Mouse (Mus musculus) intestine, embryonic 14.5 days (tissue): Measurements from ENCODE around the gene Ercc4. TPM values are rescaled to one million over a fixed set of nuclear protein-coding genes. Genes with fewer than 3 reads are reported as not detected.
"Not testable (repeated sequence)": the region's sequence is repeated elsewhere in the genome, so short reads cannot be mapped to it uniquely, and the experiment has no call there.

Source experiments
- ATAC-seq: fragments of 200-750 bp; cut with Nextera tagmentation; replicated peaks from 2 replicates; pipeline ENCODE4 v1.8.0; 2017; ENCODE audit warnings: low read depth, moderate number of reproducible peaks, moderate TSS enrichment, moderate library complexity; ENCODE audit not compliant: low FRiP score, low TSS enrichment
- DNase-seq: peaks from one replicate; pipeline ENCODE4 v3.0.0-alpha.2; 2018; ENCODE audit warnings: low spot score
- H3K27ac ChIP-seq: fragments of 300-500 bp; sonication (generic); 2 replicates; pipeline ENCODE4 v1.5.1; 2014; ENCODE audit warnings: low read depth, mild to moderate bottlenecking, control low read depth
- H3K27me3 ChIP-seq: fragments of 300-500 bp; sonication (generic); replicated peaks from 2 replicates; pipeline ENCODE4 v1.6.1; 2014; ENCODE audit warnings: low read length, control low read depth; ENCODE audit not compliant: control insufficient read depth, insufficient read depth
- H3K36me3 ChIP-seq: fragments of 300-500 bp; sonication (generic); 2 replicates; pipeline ENCODE4 v1.6.1; 2014; ENCODE audit warnings: low read length, control low read depth; ENCODE audit not compliant: control insufficient read depth, insufficient read depth
- H3K4me1 ChIP-seq: fragments of 300-500 bp; sonication (generic); replicated peaks from 2 replicates; pipeline ENCODE4 v1.6.1; 2014; ENCODE audit warnings: low read length, control low read depth, mixed read lengths; ENCODE audit not compliant: control insufficient read depth, insufficient read depth
- H3K4me2 ChIP-seq: fragments of 300-500 bp; sonication (generic); 2 replicates; pipeline ENCODE4 v1.6.1; 2014; ENCODE audit warnings: low read length
- H3K4me3 ChIP-seq: fragments of 300-500 bp; sonication (generic); 2 replicates; pipeline ENCODE4 v1.5.1; 2014; ENCODE audit warnings: low read depth, low read length, control low read depth, mixed read lengths
- H3K9ac ChIP-seq: fragments of 300-500 bp; sonication (generic); 2 replicates; pipeline ENCODE4 v1.6.1; 2014; ENCODE audit warnings: mild to moderate bottlenecking, low read length
- H3K9me3 ChIP-seq: fragments of 300-500 bp; sonication (generic); 2 replicates; pipeline ENCODE4 v1.6.1; 2016; ENCODE audit warnings: low read length, control low read depth; ENCODE audit not compliant: control insufficient read depth
- WGBS: fragments of 180-500 bp; shearing (Covaris S2); extraction: QIAGEN DNeasy Blood & Tissue Kit; methylation state at CpG from one replicate; pipeline ENCODE4 v1.1.7; 2014; 5-methylcytosine and 5-hydroxymethylcytosine counted together
- polyA plus RNA-seq: library from polyadenylated mRNA; unstranded; fragments of >200 nt; fragmentation: Nextera tagmentation; extraction: Ambion mirVana; gene quantifications from 2 replicates; pipeline ENCODE4 v1.2.1, GENCODE M21; 2014

Ercc4 gene
- polyA plus RNA-seq, 1 experiment from 2014 or later = 13.1 TPM

GRCm38 (mm10) chr16:13115466-13115865 lies 6.0 kb downstream of the Ercc4 start:
- H3K27ac ChIP-seq, H3K4me2 ChIP-seq, H3K9ac ChIP-seq, DNase-seq, ATAC-seq, H3K9me3 ChIP-seq, H3K27me3 ChIP-seq, H3K4me1 ChIP-seq, H3K4me3 ChIP-seq: not testable (repeated sequence)
- peaks cover 41% of the 10 kb centered on the region for H3K36me3 ChIP-seq
- 74% methylated on average over 3 of the region's 3 CpGs for WGBS

DNA sequence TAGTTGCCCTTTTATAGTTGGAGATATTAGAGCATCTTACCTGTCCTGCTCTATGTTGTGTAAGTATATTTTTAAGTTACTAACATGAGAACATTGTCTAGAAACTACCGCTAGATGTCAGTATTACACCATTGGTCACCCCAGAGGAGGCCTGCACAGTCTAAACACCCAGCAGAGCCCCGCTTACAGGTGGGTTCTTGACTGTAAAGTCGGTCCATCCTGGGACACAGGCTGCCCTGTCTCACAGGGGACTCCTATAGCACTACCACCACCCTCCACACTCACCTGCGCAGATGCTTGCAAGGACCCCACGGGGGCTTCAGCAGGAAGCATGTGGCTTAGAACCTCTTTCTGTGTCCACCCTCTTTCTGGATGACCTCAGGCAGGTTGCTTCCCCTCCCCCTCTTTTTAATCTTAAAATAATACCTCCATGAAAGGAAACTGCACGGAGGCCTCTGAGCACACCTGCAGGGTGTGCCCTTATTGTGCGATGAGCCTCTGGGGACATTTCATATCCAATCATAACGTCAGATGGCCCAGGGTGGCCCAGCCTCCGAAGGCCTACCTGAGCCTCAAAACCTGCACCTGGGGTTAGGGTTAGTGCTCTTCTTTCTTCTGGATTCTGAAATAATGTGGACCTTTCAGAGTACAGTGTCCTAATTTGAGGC lies 7.9 kb downstream of the Ercc4 start:
- peaks cover 35% of the 10 kb centered on the region for H3K36me3 ChIP-seq
- peak; percentile 83 for ATAC-seq
- no peaks in the 10 kb centered on the region for H3K4me1 ChIP-seq
- H3K27ac ChIP-seq = no peak overlapping the region
- no peaks in the 10 kb centered on the region for H3K27me3 ChIP-seq
- 64% methylated on average over 9 of the region's 9 CpGs for WGBS
- H3K4me2 ChIP-seq = no peak overlapping the region
- H3K9me3 ChIP-seq = no peaks in the 10 kb centered on the region
- no peak overlapping the region for H3K4me3 ChIP-seq
- peak; percentile 70 for DNase-seq
- no peak overlapping the region for H3K9ac ChIP-seq

GRCm38 (mm10) chr16:13117967-13118430 lies 8.5 kb downstream of the Ercc4 start:
- peak; percentile 24; the same call in 1 of the 2 replicates for ATAC-seq
- WGBS = 91% methylated on average over 7 of the region's 7 CpGs
- Histone ChIP-seq H3K4me1 (no peaks in the 10 kb centered on the region), H3K9me3 (no peaks in the 10 kb centered on the region), H3K27me3 (no peaks in the 10 kb centered on the region), H3K4me2 (no peak overlapping the region), H3K4me3 (no peak overlapping the region), H3K27ac (no peak overlapping the region), H3K9ac (no peak overlapping the region), H3K36me3 (peaks cover 30% of the 10 kb centered on the region)
- no peak for DNase-seq

GRCm38 (mm10) chr16:13118754-13119294 lies 9.3 kb downstream of the Ercc4 start:
- Histone ChIP-seq H3K9me3 (no peaks in the 10 kb centered on the region), H3K4me1 (no peaks in the 10 kb centered on the region), H3K27me3 (no peaks in the 10 kb centered on the region), H3K4me2 (no peak overlapping the region), H3K9ac (no peak overlapping the region), H3K36me3 (peaks cover 30% of the 10 kb centered on the region), H3K27ac (no peak overlapping the region), H3K4me3 (no peak overlapping the region)
- DNase-seq (no peak), ATAC-seq (no peak)
- whole genome bisulfite sequencing = 83% methylated on average over 2 of the region's 2 CpGs

GRCm38 (mm10) chr16:13119641-13120350 lies 10.3 kb downstream of the Ercc4 start:
- H3K4me3 ChIP-seq = no peak overlapping the region
- 93% methylated on average over 3 of the region's 3 CpGs for WGBS
- no peak overlapping the region for H3K9ac ChIP-seq
- H3K36me3 ChIP-seq = peaks cover 29% of the 10 kb centered on the region
- H3K27me3 ChIP-seq = no peaks in the 10 kb centered on the region
- no peaks in the 10 kb centered on the region for H3K9me3 ChIP-seq
- H3K27ac ChIP-seq = no peak overlapping the region
- H3K4me2 ChIP-seq = no peak overlapping the region
- DNase-seq (no peak), ATAC-seq (no peak)
- H3K4me1 ChIP-seq = no peaks in the 10 kb centered on the region

- Histone ChIP-seq H3K4me2 (no peak overlapping the region), H3K27ac (no peak overlapping the region), H3K4me3 (no peak overlapping the region), H3K4me1 (no peaks in the 10 kb centered on the region), H3K27me3 (no peaks in the 10 kb centered on the region), H3K9me3 (no peaks in the 10 kb centered on the region), H3K36me3 (peaks cover 60% of the 10 kb centered on the region), H3K9ac (no peak overlapping the region)
- DNase-seq (no peak), ATAC-seq (no peak)
- WGBS = 83% methylated on average over 8 of the region's 8 CpGs
Observed at GRCm38 (mm10) chr16:13125357-13125756, 15.9 kb downstream of the Ercc4 start.

GRCm38 (mm10) chr16:13127566-13127965 lies 18.1 kb downstream of the Ercc4 start:
- no peak for DNase-seq
- H3K4me2 ChIP-seq = no peak overlapping the region
- peaks cover 71% of the 10 kb centered on the region for H3K36me3 ChIP-seq
- no peaks in the 10 kb centered on the region for H3K9me3 ChIP-seq
- no peaks in the 10 kb centered on the region for H3K4me1 ChIP-seq
- no peak overlapping the region for H3K27ac ChIP-seq
- H3K4me3 ChIP-seq = no peak overlapping the region
- ATAC-seq = no peak
- 92% methylated on average over 10 of the region's 10 CpGs for WGBS
- H3K27me3 ChIP-seq = no peaks in the 10 kb centered on the region
- H3K9ac ChIP-seq = no peak overlapping the region

DNA sequence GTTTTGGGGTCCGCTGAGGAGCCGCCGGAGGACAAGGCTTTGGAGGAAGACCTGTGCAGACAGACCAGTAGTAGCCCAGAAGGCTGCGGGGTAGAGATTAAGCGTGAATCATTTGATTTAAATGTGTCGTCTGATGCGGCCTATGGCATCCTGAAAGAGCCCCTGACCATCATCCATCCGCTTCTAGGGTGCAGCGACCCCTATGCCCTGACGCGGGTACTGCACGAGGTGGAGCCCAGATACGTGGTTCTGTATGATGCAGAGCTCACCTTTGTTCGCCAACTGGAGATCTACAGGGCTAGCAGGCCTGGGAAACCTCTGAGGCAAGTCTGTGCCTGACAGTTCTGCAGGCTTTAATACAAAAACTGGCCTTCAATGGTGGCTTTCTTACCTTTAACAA lies 20.9 kb downstream of the Ercc4 start:
- no peak for ATAC-seq
- no peak overlapping the region for H3K9ac ChIP-seq
- H3K4me1 ChIP-seq = no peaks in the 10 kb centered on the region
- H3K27ac ChIP-seq = no peak overlapping the region
- H3K27me3 ChIP-seq = no peaks in the 10 kb centered on the region
- no peak overlapping the region for H3K4me2 ChIP-seq
- H3K9me3 ChIP-seq = no peaks in the 10 kb centered on the region
- 46% methylated on average over 14 of the region's 14 CpGs for WGBS
- no peak overlapping the region for H3K4me3 ChIP-seq
- peaks cover 60% of the 10 kb centered on the region for H3K36me3 ChIP-seq
- peak; percentile 78 for DNase-seq
